Mouse (Mus musculus): ENCODE measurements around the gene Cks1b. TPM values are rescaled to one million over a fixed set of nuclear protein-coding genes. Genes with fewer than 3 reads are reported as not detected.

Cks1b gene
- polyA plus RNA-seq, 1 experiment: 174 TPM

DNA sequence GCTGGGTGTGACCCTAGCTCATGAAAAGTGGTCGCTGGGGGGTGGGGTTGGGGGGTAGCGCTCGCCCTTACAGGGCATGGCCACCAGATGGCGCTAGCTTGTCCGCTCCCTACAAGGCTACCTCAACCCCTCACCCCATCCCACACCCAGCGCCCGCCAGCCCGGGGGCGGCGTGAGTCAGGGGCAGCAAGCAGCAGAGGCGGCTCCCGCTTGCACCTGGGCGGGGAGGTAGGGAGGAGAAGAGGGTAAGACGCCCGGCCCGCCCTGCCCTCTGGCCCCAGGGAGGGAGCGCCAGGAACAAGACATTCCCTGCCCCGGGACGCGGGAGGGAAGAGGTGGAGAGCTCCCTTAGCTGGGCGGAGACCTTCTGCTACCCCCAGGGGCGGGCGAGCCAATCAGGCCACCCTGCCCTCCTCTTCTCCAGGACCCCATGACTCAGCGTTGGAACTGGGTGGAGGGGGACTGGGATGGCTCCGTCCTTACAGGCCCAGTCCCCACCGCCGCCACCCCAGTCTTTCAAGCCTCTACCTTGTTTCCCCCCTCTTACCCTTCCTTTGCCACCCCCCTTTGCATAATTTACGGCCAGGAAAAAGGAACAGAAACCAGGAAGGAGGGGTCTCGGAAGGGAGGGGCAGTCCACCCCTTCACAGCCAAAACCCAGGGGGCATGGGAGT is 39.7 kb downstream of the Cks1b start:
- H3K4me1 ChIP-seq (ENCODE audit: control insufficient read depth, insufficient read depth, low read length): 0 out of 2 replicates have a peak, but pooled peaks cover 7% of the 10 kb centered on the region
- TF ChIP-seq CTCF (IDR thresholded peaks at IDR 0.05; ENCODE audit: borderline replicate concordance, insufficient read depth, low read length): peak; percentile 86
- peak; percentile 39 for TF ChIP-seq POLR2A (IDR thresholded peaks at IDR 0.05; ENCODE audit: low read depth, low read length)
- no peak overlapping the region for H3K27ac ChIP-seq (ENCODE audit: insufficient read depth, low read length)
- no peak overlapping the region for H3K4me3 ChIP-seq (ENCODE audit: insufficient read depth, low read length)

DNA sequence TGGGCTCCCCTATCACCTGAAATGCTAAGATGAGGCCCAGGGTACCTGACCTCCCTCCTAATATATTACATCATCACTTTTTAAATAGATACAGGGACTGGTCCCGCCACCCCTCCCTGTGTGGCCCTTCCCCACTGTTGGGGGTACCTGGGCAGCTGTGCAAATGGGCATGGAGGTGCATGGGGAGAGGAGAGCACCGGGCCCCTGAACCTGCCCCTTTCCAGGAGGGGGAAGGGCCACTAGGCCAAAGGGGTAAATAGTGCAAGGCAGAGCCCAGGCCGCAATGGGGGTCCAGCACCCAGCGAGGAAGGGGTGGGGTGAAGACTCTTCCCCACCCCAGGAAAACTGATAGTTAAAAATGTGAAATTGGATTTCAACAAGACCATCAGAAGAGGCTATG is 40.4 kb downstream of the Cks1b start:
- no peak overlapping the region for H3K27ac ChIP-seq (ENCODE audit: insufficient read depth, low read length)
- H3K4me3 ChIP-seq (ENCODE audit: insufficient read depth, low read length): no peak overlapping the region

DNA sequence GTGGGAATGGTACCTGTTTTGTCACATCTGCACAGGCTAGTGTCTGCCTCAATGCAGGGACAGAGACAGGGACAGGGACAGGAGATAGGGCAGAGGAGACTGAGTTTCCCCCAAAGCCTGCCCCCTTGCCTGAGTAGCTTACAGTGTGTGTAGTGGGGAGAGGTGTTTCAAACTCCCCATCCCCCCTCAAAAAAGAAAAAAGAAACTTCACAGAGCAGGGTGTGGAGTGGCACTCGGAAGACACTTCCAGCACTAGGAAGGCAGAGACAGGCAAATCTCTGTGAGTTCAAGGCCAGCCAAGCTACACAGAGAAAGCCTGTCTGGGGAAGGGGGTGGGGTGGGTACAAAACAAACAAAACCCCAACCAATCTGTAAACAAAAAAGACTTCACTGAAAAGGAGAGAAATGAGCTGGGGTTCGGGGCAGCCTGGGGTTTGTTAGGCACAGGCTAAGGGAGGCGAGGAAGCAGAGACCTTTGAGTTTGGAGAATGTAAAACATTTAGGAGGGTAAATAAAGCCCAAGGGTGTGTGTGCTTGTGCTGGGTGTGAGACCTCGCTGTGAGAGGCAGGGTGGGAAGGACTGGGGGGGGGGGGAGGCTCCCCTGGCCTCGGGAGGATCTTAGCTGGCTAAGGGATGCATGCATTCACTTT is 44.5 kb downstream of the Cks1b start:
- Histone ChIP-seq H3K4me1 (ENCODE audit: control insufficient read depth, insufficient read depth, low read length) (0 out of 2 replicates have a peak, but pooled peaks cover under 1% of the 10 kb centered on the region), H3K4me3 (ENCODE audit: insufficient read depth, low read length) (no peak overlapping the region), H3K27ac (ENCODE audit: insufficient read depth, low read length) (no peak overlapping the region)
- TF ChIP-seq POLR2A (IDR thresholded peaks at IDR 0.05; ENCODE audit: low read depth, low read length) (no peak), CTCF (IDR thresholded peaks at IDR 0.05; ENCODE audit: borderline replicate concordance, insufficient read depth, low read length) (no peak)

More for the DNA sequence above, 40.4 kb downstream of the Cks1b start:
- TF ChIP-seq CTCF (IDR thresholded peaks at IDR 0.05; ENCODE audit: borderline replicate concordance, insufficient read depth, low read length): no peak
- no peak for TF ChIP-seq POLR2A (IDR thresholded peaks at IDR 0.05; ENCODE audit: low read depth, low read length)
- 0 out of 2 replicates have a peak, but pooled peaks cover 7% of the 10 kb centered on the region for H3K4me1 ChIP-seq (ENCODE audit: control insufficient read depth, insufficient read depth, low read length)

DNA sequence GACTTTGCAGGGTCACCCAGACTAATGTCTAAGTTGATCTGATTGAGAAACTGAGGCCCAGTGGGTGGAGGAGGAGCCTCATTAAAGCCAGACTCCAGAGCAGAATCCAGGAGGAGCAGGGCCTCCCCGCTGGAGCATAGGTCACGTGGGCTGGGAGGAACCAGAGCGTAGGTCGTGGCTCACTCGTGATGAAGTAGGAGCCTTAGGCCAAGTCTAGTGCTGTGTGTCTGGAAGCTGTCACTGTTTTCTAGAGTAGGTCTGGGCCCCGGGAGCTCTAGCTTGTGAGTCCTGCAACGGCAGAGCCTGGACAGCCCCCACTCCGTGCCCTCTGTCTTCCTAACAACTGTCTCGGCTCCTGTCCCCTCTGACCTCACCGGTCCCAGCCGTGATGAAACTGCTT is 50.8 kb downstream of the Cks1b start:
- Histone ChIP-seq H3K27ac (ENCODE audit: insufficient read depth, low read length) (no peak overlapping the region), H3K4me3 (ENCODE audit: insufficient read depth, low read length) (no peak overlapping the region), H3K4me1 (ENCODE audit: control insufficient read depth, insufficient read depth, low read length) (no peaks in the 10 kb centered on the region)
- TF ChIP-seq POLR2A (IDR thresholded peaks at IDR 0.05; ENCODE audit: low read depth, low read length): no peak
- TF ChIP-seq CTCF (IDR thresholded peaks at IDR 0.05; ENCODE audit: borderline replicate concordance, insufficient read depth, low read length): no peak

DNA sequence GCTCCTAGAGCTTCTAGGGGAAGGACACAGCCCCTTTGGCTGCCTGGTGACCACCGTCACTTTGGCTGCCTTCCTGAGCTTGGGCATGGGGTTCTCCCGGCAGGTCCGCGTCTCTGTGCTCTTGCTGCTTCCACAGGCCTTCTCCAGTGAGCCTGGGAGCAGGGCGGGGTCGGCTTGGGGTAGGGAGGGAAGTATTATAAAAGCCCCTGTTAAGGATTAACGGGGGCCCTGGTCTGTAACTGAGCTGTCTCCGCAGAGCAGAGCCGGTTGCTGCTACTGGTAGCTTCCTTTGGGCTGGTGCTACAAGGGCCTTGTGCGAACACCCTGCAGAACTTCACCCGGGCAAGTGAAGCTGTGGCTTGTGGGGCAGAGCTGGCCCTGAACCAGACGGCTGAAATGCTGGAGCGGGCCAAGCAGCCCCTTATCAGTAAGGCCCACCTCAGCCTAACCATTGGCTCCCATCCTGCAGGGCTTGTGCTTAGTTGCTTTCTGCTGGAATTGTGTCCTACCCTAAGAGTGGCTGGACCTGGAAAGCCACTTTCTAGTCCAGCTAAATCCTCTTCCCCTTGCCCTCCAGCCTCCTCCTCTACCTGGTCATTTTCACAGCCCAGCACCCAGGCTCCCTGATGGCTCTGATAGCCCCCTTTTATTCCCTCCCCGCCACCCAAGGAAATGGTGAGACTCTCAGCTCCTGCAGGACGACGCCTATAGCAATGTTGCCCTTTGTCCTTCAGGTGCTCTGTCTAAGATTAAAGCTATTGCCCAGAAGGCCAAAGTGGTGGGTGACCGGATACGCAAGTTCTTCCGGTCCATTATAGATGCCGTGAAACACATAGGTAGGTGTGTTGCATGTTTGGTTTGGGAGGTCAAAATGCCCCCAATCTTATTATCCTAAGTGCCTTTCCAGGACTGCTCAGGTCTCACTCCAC is 52.4 kb downstream of the Cks1b start:
- H3K4me3 ChIP-seq (ENCODE audit: insufficient read depth, low read length): no peak overlapping the region
- no peaks in the 10 kb centered on the region for H3K4me1 ChIP-seq (ENCODE audit: control insufficient read depth, insufficient read depth, low read length)
- no peak overlapping the region for H3K27ac ChIP-seq (ENCODE audit: insufficient read depth, low read length)
- TF ChIP-seq CTCF (IDR thresholded peaks at IDR 0.05; ENCODE audit: borderline replicate concordance, insufficient read depth, low read length) (no peak), POLR2A (IDR thresholded peaks at IDR 0.05; ENCODE audit: low read depth, low read length) (no peak)

Other genes with a start within 250 kb of the Cks1b start
- 75.7 and 91.2 TPM in 2 replicates for gene Scamp3, start 240.9 kb downstream of the Cks1b start, polyA plus RNA-seq (2011; ENCODE audit: insufficient read length, low read depth, missing spikeins)
- gene Fam189b, start 235.2 kb downstream of the Cks1b start, polyA plus RNA-seq (2011; ENCODE audit: insufficient read length, low read depth, missing spikeins): 46.9 and 49.5 TPM in 2 replicates
- 86.8 and 103 TPM in 2 replicates for gene Gba, start 215.5 kb downstream of the Cks1b start, polyA plus RNA-seq (2011; ENCODE audit: insufficient read length, low read depth, missing spikeins)
- 60.8 and 83.1 TPM in 2 replicates for gene Thbs3, start 203.2 kb downstream of the Cks1b start, polyA plus RNA-seq (2011; ENCODE audit: insufficient read length, low read depth, missing spikeins)
- 96.9 and 98.6 TPM in 2 replicates for gene Mtx1, start 191.3 kb downstream of the Cks1b start, polyA plus RNA-seq (2011; ENCODE audit: insufficient read length, low read depth, missing spikeins)
- 1.1 and 2.5 TPM in 2 replicates for gene Muc1, start 189.3 kb downstream of the Cks1b start, polyA plus RNA-seq (2011; ENCODE audit: insufficient read length, low read depth, missing spikeins)
- 265 and 289 TPM in 2 replicates for gene Krtcap2, start 172.4 kb downstream of the Cks1b start, polyA plus RNA-seq (2011; ENCODE audit: insufficient read length, low read depth, missing spikeins)
- 14.2 and 24.2 TPM in 2 replicates for gene Trim46, start 172.1 kb downstream of the Cks1b start, polyA plus RNA-seq (2011; ENCODE audit: insufficient read length, low read depth, missing spikeins)
- 47.2 and 51.3 TPM in 2 replicates for gene Dpm3, start 159.0 kb downstream of the Cks1b start, polyA plus RNA-seq (2011; ENCODE audit: insufficient read length, low read depth, missing spikeins)
- 91.5 and 103 TPM in 2 replicates for gene Slc50a1, start 147.8 kb downstream of the Cks1b start, polyA plus RNA-seq (2011; ENCODE audit: insufficient read length, low read depth, missing spikeins)
- 4.1 and 7.1 TPM in 2 replicates for gene Efna1, start 137.2 kb downstream of the Cks1b start, polyA plus RNA-seq (2011; ENCODE audit: insufficient read length, low read depth, missing spikeins)
- 7.1 and 8.7 TPM in 2 replicates for gene Efna3, start 95.4 kb downstream of the Cks1b start, polyA plus RNA-seq (2011; ENCODE audit: insufficient read length, low read depth, missing spikeins)
- gene Efna4, start 80.4 kb downstream of the Cks1b start, polyA plus RNA-seq (2011; ENCODE audit: insufficient read length, low read depth, missing spikeins): 11.2 and 11.4 TPM in 2 replicates
- 112 and 136 TPM in 2 replicates for gene Adam15, start 68.4 kb downstream of the Cks1b start, polyA plus RNA-seq (2011; ENCODE audit: insufficient read length, low read depth, missing spikeins)
- gene Dcst2, start 56.4 kb downstream of the Cks1b start, polyA plus RNA-seq (2011; ENCODE audit: insufficient read length, low read depth, missing spikeins): not detected in 2 replicates
- not detected in 2 replicates for gene Dcst1, start 53.1 kb downstream of the Cks1b start, polyA plus RNA-seq (2011; ENCODE audit: insufficient read length, low read depth, missing spikeins)
- 46.9 and 56.0 TPM in 2 replicates for gene Zbtb7b, start 23.6 kb downstream of the Cks1b start, polyA plus RNA-seq (2011; ENCODE audit: insufficient read length, low read depth, missing spikeins)
- not detected in 2 replicates for gene Lenep, start 15.6 kb downstream of the Cks1b start, polyA plus RNA-seq (2011; ENCODE audit: insufficient read length, low read depth, missing spikeins)
- gene Flad1, start 6.5 kb downstream of the Cks1b start, polyA plus RNA-seq (2011; ENCODE audit: insufficient read length, low read depth, missing spikeins): 10.9 and 11.2 TPM in 2 replicates
- gene Shc1, start 60 bp upstream of the Cks1b start, polyA plus RNA-seq (2011; ENCODE audit: insufficient read length, low read depth, missing spikeins): 224 and 227 TPM in 2 replicates
- gene Pygo2, start 11.8 kb upstream of the Cks1b start, polyA plus RNA-seq (2011; ENCODE audit: insufficient read length, low read depth, missing spikeins): 42.4 and 45.2 TPM in 2 replicates
- gene Pbxip1, start 18.3 kb upstream of the Cks1b start, polyA plus RNA-seq (2011; ENCODE audit: insufficient read length, low read depth, missing spikeins): 90.9 and 91.6 TPM in 2 replicates
- gene Pmvk, start 36.2 kb upstream of the Cks1b start, polyA plus RNA-seq (2011; ENCODE audit: insufficient read length, low read depth, missing spikeins): 16.3 and 21.0 TPM in 2 replicates
- 0.90 and 1.6 TPM in 2 replicates for gene Kcnn3, start 101.8 kb upstream of the Cks1b start, polyA plus RNA-seq (2011; ENCODE audit: insufficient read length, low read depth, missing spikeins)